Mouse (Mus musculus): ENCODE results near the gene Depp1. TPM values are rescaled to one million over a fixed set of nuclear protein-coding genes. Genes with fewer than 3 reads are reported as not detected.

Gene Depp1
- polyA plus RNA-seq, 1 experiment from 2014 or later = 19.9 TPM

DNA sequence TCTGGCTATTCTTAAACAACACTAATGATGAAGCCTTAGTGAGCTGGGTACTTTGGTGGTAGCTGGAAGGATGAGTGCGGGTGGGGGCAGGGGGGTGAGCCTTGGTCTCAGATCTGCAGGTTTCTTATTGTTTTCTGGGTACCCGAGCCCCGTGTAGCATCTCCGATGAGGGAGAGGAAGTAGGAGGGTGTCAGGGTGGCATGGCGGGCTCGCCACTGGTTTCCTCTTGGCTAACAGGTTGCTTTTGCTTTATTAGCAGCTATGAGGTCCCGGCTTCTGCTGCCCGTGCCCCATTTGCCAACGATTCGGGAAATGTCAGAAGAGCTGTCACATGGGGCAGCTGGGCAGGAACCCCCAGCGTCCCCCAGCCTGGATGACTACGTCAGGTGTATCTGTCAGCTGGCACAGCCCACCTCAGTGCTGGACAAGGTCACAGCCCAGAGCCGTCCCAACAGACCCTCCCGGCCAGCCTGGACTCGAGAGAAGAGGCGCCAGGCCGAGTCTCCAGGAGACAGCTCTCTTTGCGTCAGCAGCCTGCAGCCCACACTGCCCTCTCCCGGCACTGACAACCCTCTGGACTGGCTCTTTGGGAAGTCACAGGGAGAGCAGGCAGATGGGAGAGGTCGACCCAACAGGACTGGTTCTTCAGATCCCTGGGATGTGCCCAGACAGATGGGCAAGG lies 1.2 kb downstream of the Depp1 start:
- Histone ChIP-seq H3K36me3 (no peaks in the 10 kb centered on the region), H3K4me2 (peak overlapping the region; percentile 7; the same call in 1 of the 2 replicates), H3K4me1 (peaks cover 11% of the 10 kb centered on the region), H3K4me3 (no peak overlapping the region), H3K27ac (no peak overlapping the region), H3K9ac (0 out of 2 replicates have a peak overlapping the region, but pooled peaks have one; percentile 46), H3K9me3 (no peaks in the 10 kb centered on the region), H3K27me3 (0 out of 2 replicates have a peak, but pooled peaks cover 3% of the 10 kb centered on the region)
- 73% methylated on average over 20 of the region's 20 CpGs for WGBS
- ATAC-seq (ENCODE audit: insufficient number of reproducible peaks, insufficient read depth, low FRiP score, low TSS enrichment, low read depth) = no peak

DNA sequence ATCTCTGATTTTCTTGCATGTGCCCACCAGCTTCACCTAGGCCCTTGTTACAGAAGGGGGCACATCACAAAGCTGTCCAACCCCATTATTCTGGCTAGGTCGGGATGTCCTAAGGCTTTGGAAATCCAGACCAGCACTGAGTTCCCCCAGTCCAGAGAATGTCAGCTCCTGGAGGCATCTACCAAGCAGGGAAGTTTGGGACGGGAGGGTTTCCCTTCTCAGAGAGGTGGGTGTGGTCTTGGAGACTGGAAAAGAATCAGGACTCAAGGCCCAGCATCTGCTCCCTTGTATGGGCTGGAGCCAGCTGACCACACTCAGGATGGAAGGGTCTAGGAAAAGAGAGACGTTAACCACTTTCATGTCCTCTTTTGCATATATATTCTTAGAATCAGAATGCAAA lies 2.8 kb downstream of the Depp1 start:
- WGBS = 72% methylated on average over 3 of the region's 3 CpGs
- Histone ChIP-seq H3K4me1 (peaks cover 11% of the 10 kb centered on the region), H3K4me2 (no peak overlapping the region)

DNA sequence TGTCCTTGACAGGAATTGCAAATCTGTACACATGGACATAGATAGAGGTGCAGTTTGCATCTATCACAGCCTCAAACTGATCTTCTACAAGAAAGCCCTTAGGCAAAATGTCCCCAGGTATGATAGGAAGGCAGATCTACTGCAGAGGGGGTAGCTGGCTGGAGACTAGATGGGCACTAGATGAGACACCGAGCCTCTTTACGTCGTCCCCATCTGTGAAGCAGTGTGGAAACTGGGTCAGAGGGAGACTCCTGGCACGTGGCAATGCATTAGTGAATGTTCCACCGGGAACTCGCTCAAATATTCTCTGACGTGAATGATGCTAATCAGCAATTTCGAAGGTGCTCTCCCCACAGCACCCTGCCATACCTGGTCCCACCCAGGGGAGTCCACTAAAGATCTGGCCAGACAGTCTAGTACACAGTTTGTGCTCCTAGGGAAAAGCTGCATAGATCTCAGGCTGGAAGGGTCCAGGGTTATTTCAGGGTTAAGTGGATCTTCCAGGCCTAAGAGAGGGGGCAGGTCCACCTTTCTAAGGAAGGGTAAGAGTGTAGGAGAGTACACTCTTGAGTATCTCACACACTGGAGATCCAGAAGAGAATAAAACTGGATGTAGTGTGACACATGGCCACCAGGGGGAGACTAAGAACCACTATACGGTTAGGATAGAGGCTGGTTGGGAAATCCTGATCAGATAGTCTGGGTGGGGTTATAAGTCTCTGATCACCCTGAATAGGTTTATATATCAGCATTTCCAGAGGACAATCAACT lies 3.5 kb downstream of the Depp1 start:
- no peak overlapping the region for H3K9ac ChIP-seq
- no peak overlapping the region for H3K27ac ChIP-seq
- peak; percentile 30; the same call in 1 of the 2 replicates for ATAC-seq (ENCODE audit: insufficient number of reproducible peaks, insufficient read depth, low FRiP score, low TSS enrichment, low read depth)
- no peak overlapping the region for H3K4me3 ChIP-seq
- WGBS = 61% methylated on average over 9 of the region's 9 CpGs
- no peaks in the 10 kb centered on the region for H3K36me3 ChIP-seq
- peaks cover 11% of the 10 kb centered on the region for H3K4me1 ChIP-seq
- H3K9me3 ChIP-seq = no peaks in the 10 kb centered on the region
- 0 out of 2 replicates have a peak, but pooled peaks cover 3% of the 10 kb centered on the region for H3K27me3 ChIP-seq
- no peak overlapping the region for H3K4me2 ChIP-seq

More for the DNA sequence above, 2.8 kb downstream of the Depp1 start:
- Histone ChIP-seq H3K27ac (no peak overlapping the region), H3K27me3 (0 out of 2 replicates have a peak, but pooled peaks cover 3% of the 10 kb centered on the region), H3K9ac (0 out of 2 replicates have a peak overlapping the region, but pooled peaks have one; percentile 17), H3K9me3 (no peaks in the 10 kb centered on the region), H3K36me3 (no peaks in the 10 kb centered on the region), H3K4me3 (no peak overlapping the region)
- no peak for ATAC-seq (ENCODE audit: insufficient number of reproducible peaks, insufficient read depth, low FRiP score, low TSS enrichment, low read depth)

DNA sequence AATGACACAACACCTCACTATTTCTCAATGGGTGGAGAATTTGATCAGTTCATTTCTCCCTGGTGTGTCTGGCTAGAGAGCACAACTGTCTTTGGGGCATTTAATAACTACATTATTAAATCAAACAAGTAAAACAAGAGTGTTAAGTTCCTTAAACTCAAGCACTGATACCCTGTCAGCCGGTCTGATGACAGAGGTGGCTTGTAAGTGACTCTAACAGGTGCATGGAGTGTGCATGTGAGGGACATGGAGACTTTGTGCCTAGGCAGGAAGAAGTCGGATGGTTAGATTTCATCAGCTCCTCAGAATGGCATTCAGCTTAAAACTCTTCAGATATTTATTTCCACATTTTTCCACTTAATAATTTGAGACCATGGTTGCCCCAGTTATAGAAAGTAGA lies 13.0 kb downstream of the Depp1 start:
- H3K9ac ChIP-seq = no peak overlapping the region
- H3K27me3 ChIP-seq = no peaks in the 10 kb centered on the region
- ATAC-seq (ENCODE audit: insufficient number of reproducible peaks, insufficient read depth, low FRiP score, low TSS enrichment, low read depth) = no peak
- no peaks in the 10 kb centered on the region for H3K9me3 ChIP-seq
- H3K4me1 ChIP-seq = 0 out of 2 replicates have a peak, but pooled peaks cover 3% of the 10 kb centered on the region
- no peak overlapping the region for H3K4me3 ChIP-seq
- WGBS = 72% methylated on average over 2 of the region's 2 CpGs
- H3K36me3 ChIP-seq = no peaks in the 10 kb centered on the region
- no peak overlapping the region for H3K27ac ChIP-seq
- H3K4me2 ChIP-seq = no peak overlapping the region

DNA sequence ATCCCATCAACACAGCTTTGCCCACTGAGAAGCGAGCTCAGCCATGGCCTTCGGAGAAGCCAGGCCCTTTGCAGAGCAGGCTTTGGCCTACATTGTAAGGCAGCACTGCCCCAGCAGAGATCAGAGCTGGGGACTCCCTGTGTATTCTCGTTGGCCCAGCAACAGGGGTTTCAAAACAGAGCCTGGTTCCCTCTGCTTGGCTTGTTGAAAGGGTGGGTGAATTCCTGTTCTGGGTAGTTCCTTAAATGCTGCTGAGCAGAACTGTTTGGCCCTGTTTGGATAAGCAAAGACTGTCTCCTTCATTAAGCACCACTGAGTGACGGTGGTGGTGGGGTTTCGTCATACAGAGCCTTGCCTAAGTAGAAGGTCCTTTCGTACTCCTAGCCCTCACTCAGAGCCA lies 13.6 kb downstream of the Depp1 start:
- H3K4me1 ChIP-seq = 0 out of 2 replicates have a peak, but pooled peaks cover 3% of the 10 kb centered on the region
- H3K9me3 ChIP-seq = no peaks in the 10 kb centered on the region
- H3K4me3 ChIP-seq = no peak overlapping the region
- no peak for ATAC-seq (ENCODE audit: insufficient number of reproducible peaks, insufficient read depth, low FRiP score, low TSS enrichment, low read depth)
- H3K4me2 ChIP-seq = no peak overlapping the region
- WGBS = 85% methylated on average over 6 of the region's 6 CpGs
- H3K36me3 ChIP-seq = no peaks in the 10 kb centered on the region
- no peaks in the 10 kb centered on the region for H3K27me3 ChIP-seq
- H3K27ac ChIP-seq = no peak overlapping the region
- no peak overlapping the region for H3K9ac ChIP-seq

DNA sequence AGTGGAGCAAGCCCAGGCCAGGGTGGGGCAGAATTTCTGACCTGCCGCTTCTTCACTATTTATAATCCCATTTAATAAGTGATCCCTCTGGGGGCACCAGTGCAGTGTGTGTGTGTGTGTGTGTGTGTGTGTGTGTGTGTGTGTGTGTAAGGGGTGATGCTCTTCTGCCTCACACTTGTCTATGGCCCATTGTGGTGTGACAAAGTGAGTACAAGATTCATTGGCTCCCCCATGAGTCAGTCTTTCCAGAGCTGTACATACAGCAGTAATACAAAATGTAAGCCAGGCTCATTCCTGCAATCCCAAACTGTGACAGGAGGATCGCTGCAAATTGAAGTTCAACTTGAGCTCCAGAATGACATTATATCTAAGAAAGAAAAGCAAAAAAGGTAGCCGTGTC lies 14.4 kb downstream of the Depp1 start:
- ATAC-seq (ENCODE audit: insufficient number of reproducible peaks, insufficient read depth, low FRiP score, low TSS enrichment, low read depth) = no peak
- H3K27ac ChIP-seq = no peak overlapping the region
- H3K4me2 ChIP-seq = no peak overlapping the region
- WGBS = 63% methylated on average over 3 of the region's 3 CpGs
- H3K9ac ChIP-seq = no peak overlapping the region
- no peak overlapping the region for H3K4me3 ChIP-seq
- H3K4me1 ChIP-seq = 0 out of 2 replicates have a peak, but pooled peaks cover 3% of the 10 kb centered on the region
- no peaks in the 10 kb centered on the region for H3K9me3 ChIP-seq
- 0 out of 2 replicates have a peak, but pooled peaks cover under 1% of the 10 kb centered on the region for H3K27me3 ChIP-seq
- H3K36me3 ChIP-seq = no peaks in the 10 kb centered on the region

DNA sequence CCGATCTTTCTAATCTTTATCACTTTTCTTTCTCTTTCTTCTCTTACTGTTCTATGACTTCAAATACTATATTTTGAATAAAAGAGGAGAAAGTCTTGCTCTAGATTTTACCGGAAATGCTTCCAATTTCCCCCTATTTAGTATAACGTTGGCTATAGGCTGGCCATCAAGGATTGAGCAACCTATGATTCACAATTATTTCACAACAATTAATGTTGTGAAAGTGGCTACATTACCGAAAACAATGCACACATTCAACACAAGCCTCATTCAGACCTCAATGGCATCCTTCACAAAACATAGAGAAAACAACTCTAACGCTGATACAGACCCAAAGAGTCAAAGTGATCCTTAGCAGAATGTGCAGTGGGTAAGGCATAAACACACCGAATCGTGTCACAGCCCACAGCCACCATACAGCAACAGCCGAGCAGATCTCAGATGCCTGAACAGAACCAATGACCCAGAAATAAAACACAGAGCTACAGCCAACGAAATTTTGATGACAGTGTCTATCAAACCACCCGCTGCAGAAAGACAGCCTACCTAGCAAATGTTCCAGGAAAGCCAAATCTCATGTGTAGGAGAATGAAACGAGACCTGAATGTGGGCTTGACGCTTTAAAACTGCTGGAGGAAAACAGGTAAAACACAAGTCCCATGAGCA lies 15.8 kb downstream of the Depp1 start:
- no peak for ATAC-seq (ENCODE audit: insufficient number of reproducible peaks, insufficient read depth, low FRiP score, low TSS enrichment, low read depth)
- Histone ChIP-seq H3K27me3 (peaks cover 15% of the 10 kb centered on the region), H3K4me2 (no peak overlapping the region), H3K4me1 (peaks cover 12% of the 10 kb centered on the region; the same call in 1 of the 2 replicates), H3K9me3 (no peaks in the 10 kb centered on the region), H3K27ac (no peak overlapping the region), H3K36me3 (no peaks in the 10 kb centered on the region), H3K9ac (no peak overlapping the region), H3K4me3 (no peak overlapping the region)
- 81% methylated on average over 12 of the region's 12 CpGs for WGBS

DNA sequence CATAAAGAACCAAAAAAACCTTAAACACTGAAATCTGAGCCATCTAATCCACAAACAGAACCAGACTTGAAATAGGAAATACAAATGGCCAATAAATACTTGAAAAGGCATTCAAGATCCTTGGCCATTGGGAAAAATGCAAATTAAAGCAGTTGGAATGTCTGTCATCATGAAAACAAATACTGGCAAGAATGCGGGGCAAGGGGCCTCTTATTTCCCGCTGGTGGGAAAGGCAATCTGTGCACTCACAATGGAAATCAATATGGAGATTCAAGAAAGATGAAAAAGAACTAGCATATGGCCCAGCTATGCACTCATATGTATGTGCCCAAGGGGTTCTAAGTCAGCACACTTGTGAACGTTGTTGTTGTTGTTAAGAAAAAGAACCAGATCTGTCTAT lies 16.5 kb downstream of the Depp1 start:
- no peak overlapping the region for H3K9ac ChIP-seq
- no peak for ATAC-seq (ENCODE audit: insufficient number of reproducible peaks, insufficient read depth, low FRiP score, low TSS enrichment, low read depth)
- H3K4me3 ChIP-seq = no peak overlapping the region
- H3K27ac ChIP-seq = no peak overlapping the region
- peaks cover 15% of the 10 kb centered on the region; the same call in 1 of the 2 replicates for H3K4me1 ChIP-seq
- H3K9me3 ChIP-seq = no peaks in the 10 kb centered on the region
- H3K4me2 ChIP-seq = no peak overlapping the region
- no peaks in the 10 kb centered on the region for H3K36me3 ChIP-seq
- peaks cover 21% of the 10 kb centered on the region for H3K27me3 ChIP-seq
- 36% methylated on average over 3 of the region's 3 CpGs for WGBS

DNA sequence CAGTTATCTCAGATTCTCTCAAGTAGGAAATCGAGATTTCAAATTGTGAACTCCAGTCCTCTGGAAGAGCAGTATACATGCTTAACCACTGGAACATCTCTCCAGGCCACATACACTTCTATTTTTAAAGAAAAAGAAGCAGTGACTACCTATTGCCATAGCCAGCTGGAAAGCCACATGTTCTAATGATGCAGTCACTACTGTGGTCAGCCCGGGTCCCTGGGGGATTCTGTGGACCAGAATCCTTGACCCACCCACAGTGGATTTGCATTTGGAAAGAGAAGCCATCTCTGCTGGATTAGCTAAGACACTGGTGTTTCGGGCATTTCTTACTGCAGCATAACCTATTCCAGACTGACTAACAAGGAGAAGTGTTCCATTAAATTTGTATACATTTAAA lies 17.0 kb downstream of the Depp1 start:
- Histone ChIP-seq H3K9me3 (no peaks in the 10 kb centered on the region), H3K27ac (no peak overlapping the region), H3K4me1 (peaks cover 15% of the 10 kb centered on the region; the same call in 1 of the 2 replicates), H3K9ac (no peak overlapping the region), H3K36me3 (no peaks in the 10 kb centered on the region), H3K27me3 (peaks cover 24% of the 10 kb centered on the region), H3K4me3 (no peak overlapping the region), H3K4me2 (no peak overlapping the region)
- ATAC-seq (ENCODE audit: insufficient number of reproducible peaks, insufficient read depth, low FRiP score, low TSS enrichment, low read depth) = no peak
- WGBS = 78% methylated on average over 3 of the region's 3 CpGs

DNA sequence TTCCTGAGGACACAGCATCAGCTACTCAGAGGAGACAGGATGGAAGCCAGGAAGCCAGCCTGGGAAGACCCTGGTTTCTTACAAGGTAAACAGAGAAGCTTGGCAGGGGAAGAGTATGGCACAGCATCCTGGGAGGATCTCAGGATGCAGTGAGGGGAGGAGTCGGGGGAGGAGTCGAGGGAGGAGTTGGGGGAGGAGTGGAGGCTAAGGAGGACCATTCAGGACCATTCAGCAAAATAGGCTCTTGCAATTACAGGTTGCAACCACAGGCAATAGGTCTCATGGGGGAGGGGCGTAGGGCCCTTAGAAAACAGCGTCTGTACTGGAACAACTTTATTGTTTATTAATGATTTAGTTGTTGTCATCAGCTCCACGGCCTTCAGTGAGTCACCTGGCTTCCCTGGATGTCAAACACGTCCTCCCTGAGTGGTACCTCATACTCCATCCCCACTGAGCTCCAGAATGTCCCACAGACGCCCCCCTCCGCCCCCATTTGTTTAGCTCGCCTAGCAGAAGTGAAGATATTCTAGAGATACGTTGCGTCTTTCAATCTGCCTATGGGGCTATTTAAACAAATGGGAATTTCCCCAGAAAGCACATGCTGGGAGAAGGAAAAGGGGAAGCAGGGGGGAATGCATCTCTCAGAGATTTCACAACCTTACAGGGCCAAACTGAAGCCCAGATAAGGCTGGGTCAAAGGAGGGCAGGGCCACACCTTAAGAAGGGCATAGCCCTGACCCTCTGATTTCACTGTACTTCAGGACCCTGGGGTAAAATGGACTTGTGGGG lies 18.5 kb downstream of the Depp1 start:
- H3K27ac ChIP-seq = no peak overlapping the region
- peaks cover 25% of the 10 kb centered on the region for H3K27me3 ChIP-seq

DNA sequence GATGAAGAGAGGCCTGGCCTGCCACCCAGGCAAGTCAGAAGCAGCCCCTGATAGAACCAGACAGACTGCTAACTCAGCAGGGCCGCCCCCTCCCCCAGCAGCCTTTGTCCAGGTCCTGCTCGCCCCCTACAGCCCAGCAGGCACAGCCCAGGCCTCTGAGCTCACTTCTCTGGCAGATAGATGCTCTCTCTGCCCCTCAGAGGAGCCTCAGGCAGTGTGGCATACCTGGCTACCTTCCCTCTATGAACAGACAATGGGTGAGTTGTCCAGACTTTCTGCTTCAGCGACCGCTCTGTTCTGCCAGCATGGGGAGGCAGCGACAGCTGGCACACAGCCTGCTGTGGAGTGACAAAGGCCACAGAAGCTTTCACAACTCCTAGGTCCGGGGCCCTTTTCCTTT lies 19.7 kb downstream of the Depp1 start:
- no peaks in the 10 kb centered on the region for H3K36me3 ChIP-seq
- H3K27me3 ChIP-seq = peaks cover 25% of the 10 kb centered on the region
- H3K4me1 ChIP-seq = peaks cover 29% of the 10 kb centered on the region
- ATAC-seq (ENCODE audit: insufficient number of reproducible peaks, insufficient read depth, low FRiP score, low TSS enrichment, low read depth) = no peak
- WGBS = 39% methylated on average over 6 of the region's 6 CpGs
- H3K9me3 ChIP-seq = no peaks in the 10 kb centered on the region
- H3K9ac ChIP-seq = no peak overlapping the region
- H3K4me3 ChIP-seq = no peak overlapping the region
- no peak overlapping the region for H3K27ac ChIP-seq
- H3K4me2 ChIP-seq = no peak overlapping the region

More for the DNA sequence above, 18.5 kb downstream of the Depp1 start:
- Histone ChIP-seq H3K9me3 (no peaks in the 10 kb centered on the region), H3K4me3 (no peak overlapping the region), H3K9ac (no peak overlapping the region), H3K4me1 (peaks cover 25% of the 10 kb centered on the region), H3K4me2 (no peak overlapping the region), H3K36me3 (no peaks in the 10 kb centered on the region)
- 43% methylated on average over 11 of the region's 11 CpGs for WGBS
- ATAC-seq (ENCODE audit: insufficient number of reproducible peaks, insufficient read depth, low FRiP score, low TSS enrichment, low read depth) = no peak

Measured in embryonic facial prominence, embryonic 13.5 days (tissue).